Mouse (Mus musculus) MEL (cell line): ENCODE measurements at regions not wholly inside any gene's neighbourhood (a gene's known extent, or its start where the extent isn't known, plus 50 kb on each side); places are given as distances from the start of the nearest gene placed in this dataset.

Source experiments
- DNase-seq: peaks from one replicate; pipeline ENCODE4 v3.0.0; 2011; ENCODE audit warnings: low read depth, low spot score
- H3K27ac ChIP-seq: 2 replicates; pipeline ENCODE4 v1.5.1; 2012; ENCODE audit warnings: low read depth, mild to moderate bottlenecking, control low read depth, low read length, moderate library complexity; ENCODE audit not compliant: control insufficient read depth
- H3K27me3 ChIP-seq, 2 experiments: fragments of 150-350 bp in 1 of 2; sonication (generic) in 1 of 2; 2 replicates each; pipeline ENCODE4 v1.6.1; 2012; ENCODE audit warnings: low read length in 2 of 2, mild to moderate bottlenecking in 2 of 2, improper control_type of control experiment in 1 of 2, moderate library complexity in 1 of 2; ENCODE audit not compliant: insufficient read depth in 2 of 2, control insufficient read depth in 1 of 2
- H3K36me3 ChIP-seq, 2 experiments: 2 replicates each; pipeline ENCODE4 v1.6.1; 2012 to 2014; ENCODE audit warnings: low read length in 2 of 2, improper control_type of control experiment in 1 of 2, inconsistent platforms in 1 of 2, mild to moderate bottlenecking in 1 of 2; ENCODE audit not compliant: insufficient read depth in 2 of 2, control insufficient read depth in 1 of 2
- H3K4me1 ChIP-seq, 2 experiments: fragments of 150-350 bp in 1 of 2; sonication (generic) in 1 of 2; 2 replicates each; pipeline ENCODE4 v1.6.1; 2012; ENCODE audit warnings: low read length in 2 of 2, improper control_type of control experiment in 1 of 2, mild to moderate bottlenecking in 1 of 2; ENCODE audit not compliant: insufficient read depth in 2 of 2, control insufficient read depth in 1 of 2
- H3K4me3 ChIP-seq, 2 experiments: fragments of 150-350 bp in 1 of 2; sonication (generic) in 1 of 2; 2 replicates each; pipeline ENCODE4 v1.5.1; 2012; ENCODE audit warnings: low read depth in 2 of 2, low read length in 2 of 2, mild to moderate bottlenecking in 2 of 2, moderate library complexity in 2 of 2, control low read depth in 1 of 2, improper control_type of control experiment in 1 of 2; ENCODE audit not compliant: control insufficient read depth in 1 of 2, insufficient read depth in 1 of 2
- H3K79me2 ChIP-seq: 2 replicates; pipeline ENCODE4 v1.6.1; 2012; ENCODE audit warnings: mild to moderate bottlenecking, low read length, moderate library complexity; ENCODE audit not compliant: control insufficient read depth, poor library complexity, insufficient read depth
- H3K9ac ChIP-seq: 2 replicates; pipeline ENCODE4 v1.6.1; 2012; ENCODE audit warnings: low read depth, mild to moderate bottlenecking, control low read depth, low read length, moderate library complexity; ENCODE audit not compliant: control insufficient read depth, poor library complexity, severe bottlenecking
- H3K9me3 ChIP-seq: fragments of 150-350 bp; sonication (generic); replicated peaks from 2 replicates; pipeline ENCODE4 v1.6.1; 2012; ENCODE audit warnings: mild to moderate bottlenecking, low read length, improper control_type of control experiment, moderate library complexity; ENCODE audit not compliant: insufficient read depth
- CTCF ChIP-seq, 3 experiments: IDR thresholded peaks in 2 of 3; conservative IDR thresholded peaks in 1 of 3; 2 replicates each; pipeline ENCODE4 v1.5.1; 2011 to 2012; ENCODE audit warnings: low read length in 3 of 3, low read depth in 2 of 3, mild to moderate bottlenecking in 2 of 3, improper control_type of control experiment in 1 of 3, inconsistent platforms in 1 of 3, mixed read lengths in 1 of 3, moderate library complexity in 1 of 3; ENCODE audit not compliant: control insufficient read depth in 1 of 3, insufficient read depth in 1 of 3, poor library complexity in 1 of 3, severe bottlenecking in 1 of 3
- ELF1 ChIP-seq: IDR thresholded peaks from 2 replicates; pipeline ENCODE4 v1.6.1; 2014; ENCODE audit warnings: low read depth, mild to moderate bottlenecking, inconsistent platforms, low read length, improper control_type of control experiment, moderate library complexity
- ETS1 ChIP-seq: IDR thresholded peaks from 2 replicates; pipeline ENCODE4 v1.6.1; 2012; ENCODE audit warnings: low read depth, mild to moderate bottlenecking, inconsistent platforms, low read length, improper control_type of control experiment, moderate library complexity
- GATA1 ChIP-seq: IDR thresholded peaks from 2 replicates; pipeline ENCODE4 v1.6.1; 2011; ENCODE audit warnings: low read depth, low read length, improper control_type of control experiment
- JUND ChIP-seq: IDR thresholded peaks from 2 replicates; pipeline ENCODE4 v1.6.1; 2011; ENCODE audit warnings: low read depth, mild to moderate bottlenecking, improper control_type of control experiment, low read length
- MAZ ChIP-seq: IDR thresholded peaks from 2 replicates; pipeline ENCODE4 v1.6.1; 2012; ENCODE audit warnings: low read depth, mild to moderate bottlenecking, inconsistent platforms, low read length, improper control_type of control experiment
- MEF2A ChIP-seq: IDR thresholded peaks from 2 replicates; pipeline ENCODE4 v1.6.1; 2014; ENCODE audit warnings: low read depth, mild to moderate bottlenecking, inconsistent platforms, low read length, improper control_type of control experiment; ENCODE audit not compliant: poor library complexity, insufficient replicate concordance, severe bottlenecking; ENCODE audit errors: extremely low read depth
- MYB ChIP-seq: IDR thresholded peaks from 2 replicates; pipeline ENCODE4 v1.6.1; 2011; ENCODE audit warnings: mild to moderate bottlenecking, low read depth, low read length, improper control_type of control experiment
- NELFE ChIP-seq: IDR thresholded peaks from 2 replicates; pipeline ENCODE4 v1.6.1; 2011; ENCODE audit warnings: low read depth, low read length, improper control_type of control experiment
- POLR2AphosphoS5 ChIP-seq: IDR thresholded peaks from 2 replicates; pipeline ENCODE4 v1.6.1; 2012; ENCODE audit warnings: low read depth, borderline replicate concordance, mild to moderate bottlenecking, inconsistent platforms, low read length, moderate library complexity, mixed read lengths
- RAD21 ChIP-seq: IDR thresholded peaks from 2 replicates; pipeline ENCODE4 v1.6.1; 2011; ENCODE audit warnings: mild to moderate bottlenecking, low read depth, low read length, improper control_type of control experiment
- SIN3A ChIP-seq: IDR thresholded peaks from 2 replicates; pipeline ENCODE4 v1.6.1; 2012; ENCODE audit warnings: low read length, improper control_type of control experiment, inconsistent platforms
- TBP ChIP-seq: IDR thresholded peaks from 2 replicates; pipeline ENCODE4 v1.8.0; 2011; ENCODE audit warnings: low read depth, low read length, improper control_type of control experiment
- UBTF ChIP-seq: IDR thresholded peaks from 2 replicates; pipeline ENCODE4 v1.6.1; 2012; ENCODE audit warnings: low read depth, mild to moderate bottlenecking, inconsistent platforms, low read length, improper control_type of control experiment, moderate library complexity, borderline replicate concordance; ENCODE audit not compliant: insufficient read depth
- USF2 ChIP-seq, 2 experiments: IDR thresholded peaks; 2 replicates each; pipeline ENCODE4 v1.6.1; 2011 to 2012; ENCODE audit warnings: improper control_type of control experiment in 2 of 2, low read length in 2 of 2, borderline replicate concordance in 1 of 2, inconsistent platforms in 1 of 2, low read depth in 1 of 2, mild to moderate bottlenecking in 1 of 2; ENCODE audit not compliant: insufficient read depth in 1 of 2
- ZNF384 ChIP-seq: IDR thresholded peaks from 2 replicates; pipeline ENCODE4 v1.6.1; 2012; ENCODE audit warnings: low read depth, mild to moderate bottlenecking, inconsistent platforms, low read length, improper control_type of control experiment

- TF ChIP-seq ZNF384 (no peak), TBP (no peak), MEF2A (no peak), ETS1 (no peak)
- H3K27me3 ChIP-seq: no peaks in the 10 kb centered on the region
- no peak overlapping the region for H3K9ac ChIP-seq
- no peak overlapping the region for H3K4me3 ChIP-seq
- H3K36me3 ChIP-seq: no peaks in the 10 kb centered on the region
- no peaks in the 10 kb centered on the region for H3K79me2 ChIP-seq
- DNase-seq: no peak
- no peaks in the 10 kb centered on the region for H3K9me3 ChIP-seq
- no peaks in the 10 kb centered on the region for H3K4me1 ChIP-seq
- no peak overlapping the region for H3K27ac ChIP-seq
Measured at GRCm38 (mm10) chr4:56533344-56533985, 206.4 kb upstream of the Gm26657 start.

- H3K27me3 ChIP-seq: no peaks in the 10 kb centered on the region
- DNase-seq: no peak
- H3K27ac ChIP-seq: no peak overlapping the region
- H3K9ac ChIP-seq: no peak overlapping the region
- H3K79me2 ChIP-seq: no peaks in the 10 kb centered on the region
- H3K36me3 ChIP-seq: no peaks in the 10 kb centered on the region
- H3K9me3 ChIP-seq: no peaks in the 10 kb centered on the region
- H3K4me3 ChIP-seq: no peak overlapping the region
- no peaks in the 10 kb centered on the region for H3K4me1 ChIP-seq
- no peak for TF ChIP-seq POLR2AphosphoS5
- no peak for TF ChIP-seq USF2 (IDR thresholded peaks at IDR 0.05; ENCODE audit: borderline replicate concordance in 1 of 2, insufficient read depth in 1 of 2, low read depth in 1 of 2, low read length in 2 of 2)
- TF ChIP-seq ETS1: no peak
- no peak for TF ChIP-seq UBTF
- no peak for TF ChIP-seq NELFE
- no peak for TF ChIP-seq SIN3A
Measured at GRCm38 (mm10) chr4:56532921-56533320, 206.9 kb upstream of the Gm26657 start.

DNA sequence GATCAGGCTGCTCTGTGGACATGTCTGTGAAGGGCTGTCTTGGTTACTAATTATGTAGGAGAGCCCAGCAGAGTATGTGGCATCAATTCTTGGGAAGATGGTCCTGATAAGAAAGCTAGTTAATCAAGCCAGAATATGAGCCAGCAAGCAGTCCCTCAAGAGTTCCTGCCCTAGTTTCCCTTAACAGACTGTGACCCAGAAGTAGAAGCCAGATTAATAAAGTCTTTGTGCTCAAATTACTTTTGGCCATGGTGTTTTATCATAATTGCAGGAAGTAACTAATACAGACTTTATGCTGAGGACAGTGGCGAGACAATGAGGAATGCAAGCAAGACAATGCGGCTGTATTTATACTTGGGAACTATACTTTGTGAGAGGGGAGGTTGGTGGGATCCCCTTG is 211.3 kb upstream of the Gm26657 start:
- no peak overlapping the region for H3K4me3 ChIP-seq
- no peaks in the 10 kb centered on the region for H3K4me1 ChIP-seq
- H3K27me3 ChIP-seq: no peaks in the 10 kb centered on the region
- no peak for DNase-seq
- no peak overlapping the region for H3K9ac ChIP-seq
- no peak overlapping the region for H3K27ac ChIP-seq
- no peaks in the 10 kb centered on the region for H3K79me2 ChIP-seq
- no peaks in the 10 kb centered on the region for H3K36me3 ChIP-seq
- H3K9me3 ChIP-seq: no peaks in the 10 kb centered on the region
- TF ChIP-seq CTCF (IDR thresholded peaks at IDR 0.05 in 2 of 3, conservative IDR thresholded peaks at IDR 0.05 in 1 of 3; ENCODE audit: control insufficient read depth in 1 of 3, insufficient read depth in 1 of 3, low read depth in 2 of 3, low read length in 3 of 3, poor library complexity in 1 of 3, severe bottlenecking in 1 of 3) (no peak), RAD21 (no peak), MAZ (no peak), UBTF (no peak), ELF1 (no peak), JUND (no peak), MYB (no peak), GATA1 (no peak)
